Mouse (Mus musculus) MEL (cell line): Measurements from ENCODE around the gene Ift52.

Source experiments
- CTCF ChIP-seq, 3 experiments: IDR thresholded peaks in 2 of 3; conservative IDR thresholded peaks in 1 of 3; 2 replicates each; pipeline ENCODE4 v1.5.1; 2011 to 2012; ENCODE audit warnings: low read length in 3 of 3, low read depth in 2 of 3, mild to moderate bottlenecking in 2 of 3, improper control_type of control experiment in 1 of 3, inconsistent platforms in 1 of 3, mixed read lengths in 1 of 3, moderate library complexity in 1 of 3; ENCODE audit not compliant: control insufficient read depth in 1 of 3, insufficient read depth in 1 of 3, poor library complexity in 1 of 3, severe bottlenecking in 1 of 3
- E2F4 ChIP-seq: IDR thresholded peaks from 2 replicates; pipeline ENCODE4 v1.6.1; 2011; ENCODE audit warnings: low read depth, low read length, improper control_type of control experiment, borderline replicate concordance
- EP300 ChIP-seq, 2 experiments: IDR thresholded peaks; 2 replicates each; pipeline ENCODE4 v1.6.1; 2011; ENCODE audit warnings: improper control_type of control experiment in 2 of 2, low read length in 2 of 2, low read depth in 1 of 2, mild to moderate bottlenecking in 1 of 2

DNA sequence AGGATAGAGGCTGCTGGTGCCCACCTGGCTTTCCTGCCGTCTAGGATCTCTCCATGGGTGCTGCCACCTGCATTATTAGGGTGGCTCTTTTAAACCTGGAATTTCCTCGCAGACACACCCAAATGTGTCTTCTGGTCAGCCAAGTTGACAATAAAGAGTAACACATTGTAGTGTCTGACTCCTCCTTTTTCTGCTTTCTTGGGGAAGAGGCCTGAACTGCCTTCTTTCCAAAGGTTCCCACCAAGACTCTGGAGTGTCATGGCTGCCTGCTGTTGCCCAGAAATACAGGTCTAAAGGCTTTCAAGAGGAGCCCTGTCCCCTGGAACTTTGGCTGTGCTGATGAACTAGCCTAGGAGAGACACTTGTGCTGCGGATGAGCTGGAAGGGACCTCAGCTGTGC lies 67.4 kb downstream of the Ift52 start:
- no peak for TF ChIP-seq E2F4
- TF ChIP-seq CTCF (IDR thresholded peaks at IDR 0.05 in 2 of 3, conservative IDR thresholded peaks at IDR 0.05 in 1 of 3; ENCODE audit: control insufficient read depth in 1 of 3, insufficient read depth in 1 of 3, low read depth in 2 of 3, low read length in 3 of 3, poor library complexity in 1 of 3, severe bottlenecking in 1 of 3): no peak
- no peak for TF ChIP-seq EP300 (IDR thresholded peaks at IDR 0.05; ENCODE audit: low read depth in 1 of 2, low read length in 2 of 2)
